Mouse (Mus musculus): Measurements from ENCODE around the gene Chrna1. TPM values are rescaled to one million over a fixed set of nuclear protein-coding genes. Genes with fewer than 3 reads are reported as not detected.

Chrna1 gene
- total and polyA plus RNA-seq, 2 experiments: not detected

- H3K9ac ChIP-seq (ENCODE audit: low read depth, low read length): no peak overlapping the region
- H3K79me2 ChIP-seq (ENCODE audit: control insufficient read depth, insufficient read depth, low read length): no peaks in the 10 kb centered on the region
- H3K27ac ChIP-seq (replicated peaks; ENCODE audit: insufficient read depth, low read depth, low read length): no peak overlapping the region
- H3K4me1 ChIP-seq (ENCODE audit: control insufficient read depth, insufficient read depth, low read length): peaks cover 14% of the 10 kb centered on the region
- no peaks in the 10 kb centered on the region for H3K27me3 ChIP-seq (ENCODE audit: control insufficient read depth, insufficient read depth, low read length)
- WGBS: 91% methylated on average over 6 of the region's 6 CpGs
- TF ChIP-seq CTCF (IDR thresholded peaks at IDR 0.05; ENCODE audit: low read depth, low read length): no peak
- no peak for TF ChIP-seq POLR2A (IDR thresholded peaks at IDR 0.05; ENCODE audit: extremely low read depth, insufficient read depth, low read length)
- H3K4me3 ChIP-seq (ENCODE audit: insufficient read depth, low read depth, low read length): no peak overlapping the region
- no peak for DNase-seq (ENCODE audit: extremely low read depth, low read depth, low spot score)
- H3K36me3 ChIP-seq (ENCODE audit: control insufficient read depth, insufficient read depth, low read length): no peaks in the 10 kb centered on the region
Observed at GRCm38 (mm10) chr2:73612367-73612914, 32.3 kb upstream of the Chrna1 start.

DNA sequence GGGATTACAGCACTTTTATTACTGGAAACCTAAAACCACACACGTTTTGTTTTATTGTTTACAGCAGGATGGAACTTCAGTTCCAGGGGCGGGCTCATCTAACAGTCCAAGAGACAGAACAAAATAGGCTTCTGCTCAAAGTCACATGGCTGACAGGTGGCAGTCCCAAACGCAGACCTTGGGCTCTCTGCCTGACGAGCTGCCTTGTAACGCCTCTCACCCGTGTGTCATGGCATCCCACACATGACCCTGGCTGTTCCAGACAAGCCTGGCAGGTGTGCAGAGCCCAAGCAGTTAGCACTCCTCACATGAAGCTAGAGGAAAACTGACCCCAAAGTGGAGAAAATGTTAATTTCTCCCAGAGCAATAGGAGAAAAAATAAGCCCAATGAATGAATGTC, 31.7 kb upstream of the Chrna1 start:
- no peak overlapping the region for H3K27ac ChIP-seq (replicated peaks; ENCODE audit: insufficient read depth, low read depth, low read length)
- TF ChIP-seq CTCF (IDR thresholded peaks at IDR 0.05; ENCODE audit: low read depth, low read length) (no peak), POLR2A (IDR thresholded peaks at IDR 0.05; ENCODE audit: extremely low read depth, insufficient read depth, low read length) (no peak)
- H3K4me1 ChIP-seq (ENCODE audit: control insufficient read depth, insufficient read depth, low read length): peaks cover 14% of the 10 kb centered on the region
- no peak overlapping the region for H3K9ac ChIP-seq (ENCODE audit: low read depth, low read length)
- no peak overlapping the region for H3K4me3 ChIP-seq (ENCODE audit: insufficient read depth, low read depth, low read length)
- no peaks in the 10 kb centered on the region for H3K79me2 ChIP-seq (ENCODE audit: control insufficient read depth, insufficient read depth, low read length)
- no peaks in the 10 kb centered on the region for H3K36me3 ChIP-seq (ENCODE audit: control insufficient read depth, insufficient read depth, low read length)
- H3K27me3 ChIP-seq (ENCODE audit: control insufficient read depth, insufficient read depth, low read length): no peaks in the 10 kb centered on the region
- WGBS: 88% methylated on average over 6 of the region's 6 CpGs
- peak; percentile 15 for DNase-seq (ENCODE audit: extremely low read depth, low read depth, low spot score)

DNA sequence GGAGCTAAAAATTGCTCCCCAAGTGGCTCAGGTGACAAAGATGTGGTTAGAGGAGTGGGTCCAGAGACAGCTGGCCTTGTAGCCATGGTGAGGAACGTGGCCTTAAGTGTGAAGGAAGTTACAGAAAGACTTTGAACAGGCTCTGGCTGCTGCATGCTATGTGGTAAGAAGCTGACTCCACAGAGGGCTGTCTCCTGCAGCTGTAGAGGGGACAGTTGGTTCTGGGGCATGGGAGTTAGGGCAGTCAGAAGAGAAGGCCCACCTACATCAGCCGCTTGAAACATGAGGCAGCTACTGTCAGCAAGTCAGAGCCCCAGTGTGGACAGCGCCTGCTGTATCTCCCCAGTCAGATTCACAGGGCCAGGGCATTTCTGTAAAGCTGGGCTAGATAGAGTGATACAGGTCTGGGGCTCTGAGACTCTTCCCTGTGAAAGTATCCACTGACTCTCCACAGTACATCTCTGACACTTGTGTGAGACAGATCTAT, 29.6 kb upstream of the Chrna1 start:
- no peak for TF ChIP-seq POLR2A (IDR thresholded peaks at IDR 0.05; ENCODE audit: extremely low read depth, insufficient read depth, low read length)
- no peak for TF ChIP-seq CTCF (IDR thresholded peaks at IDR 0.05; ENCODE audit: low read depth, low read length)
- Histone ChIP-seq H3K4me3 (ENCODE audit: insufficient read depth, low read depth, low read length) (no peak overlapping the region), H3K9ac (ENCODE audit: low read depth, low read length) (no peak overlapping the region), H3K36me3 (ENCODE audit: control insufficient read depth, insufficient read depth, low read length) (no peaks in the 10 kb centered on the region), H3K27me3 (ENCODE audit: control insufficient read depth, insufficient read depth, low read length) (no peaks in the 10 kb centered on the region), H3K4me1 (ENCODE audit: control insufficient read depth, insufficient read depth, low read length) (peaks cover 8% of the 10 kb centered on the region), H3K79me2 (ENCODE audit: control insufficient read depth, insufficient read depth, low read length) (no peaks in the 10 kb centered on the region), H3K27ac (replicated peaks; ENCODE audit: insufficient read depth, low read depth, low read length) (peak overlapping the region; percentile 41)
- WGBS: 93% methylated on average over 3 of the region's 3 CpGs
- peak; percentile 18 for DNase-seq (ENCODE audit: extremely low read depth, low read depth, low spot score)

DNA sequence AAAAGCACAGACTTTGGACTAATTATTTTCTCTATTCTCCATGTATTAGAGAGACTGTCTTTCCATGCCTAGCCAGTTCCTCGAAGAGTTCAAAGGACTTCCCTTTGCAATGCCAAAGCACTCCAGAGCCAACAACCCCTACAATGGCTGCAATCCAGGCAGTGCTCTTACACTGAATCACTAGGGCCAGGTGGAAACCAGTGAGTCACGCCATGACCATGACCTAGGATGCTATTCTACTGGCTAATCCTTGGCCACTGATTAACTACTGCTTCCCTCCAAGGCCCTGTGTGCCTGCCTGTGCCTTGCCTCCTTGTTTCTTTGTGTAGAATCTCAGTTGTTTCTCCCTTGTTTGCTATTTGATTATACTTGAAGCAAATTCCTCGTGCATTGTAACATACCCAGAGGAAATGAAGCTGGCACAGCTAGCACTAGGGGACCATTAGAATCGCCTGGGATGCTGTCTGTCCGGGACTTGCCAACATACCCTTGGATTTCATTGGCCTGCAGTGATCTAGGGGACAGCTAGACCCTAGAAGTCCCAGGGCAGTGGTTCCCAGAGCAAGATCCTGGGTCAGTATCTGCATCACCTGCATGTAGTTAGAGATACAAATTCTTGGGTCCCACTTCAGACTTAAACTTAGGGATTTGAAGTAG, 29.1 kb upstream of the Chrna1 start:
- H3K4me3 ChIP-seq (ENCODE audit: insufficient read depth, low read depth, low read length): no peak overlapping the region
- peak overlapping the region; percentile 41 for H3K27ac ChIP-seq (replicated peaks; ENCODE audit: insufficient read depth, low read depth, low read length)
- no peaks in the 10 kb centered on the region for H3K27me3 ChIP-seq (ENCODE audit: control insufficient read depth, insufficient read depth, low read length)
- no peaks in the 10 kb centered on the region for H3K36me3 ChIP-seq (ENCODE audit: control insufficient read depth, insufficient read depth, low read length)
- DNase-seq (ENCODE audit: extremely low read depth, low read depth, low spot score): peak; percentile 100
- H3K4me1 ChIP-seq (ENCODE audit: control insufficient read depth, insufficient read depth, low read length): peaks cover 8% of the 10 kb centered on the region
- no peak for TF ChIP-seq CTCF (IDR thresholded peaks at IDR 0.05; ENCODE audit: low read depth, low read length)
- no peak for TF ChIP-seq POLR2A (IDR thresholded peaks at IDR 0.05; ENCODE audit: extremely low read depth, insufficient read depth, low read length)
- no peak overlapping the region for H3K9ac ChIP-seq (ENCODE audit: low read depth, low read length)
- WGBS: 51% methylated on average over 5 of the region's 5 CpGs
- H3K79me2 ChIP-seq (ENCODE audit: control insufficient read depth, insufficient read depth, low read length): no peaks in the 10 kb centered on the region

GRCm38 (mm10) chr2:73608391-73608790, 28.3 kb upstream of the Chrna1 start:
- no peak for DNase-seq (ENCODE audit: extremely low read depth, low read depth, low spot score)
- no peak for TF ChIP-seq CTCF (IDR thresholded peaks at IDR 0.05; ENCODE audit: low read depth, low read length)
- no peak for TF ChIP-seq POLR2A (IDR thresholded peaks at IDR 0.05; ENCODE audit: extremely low read depth, insufficient read depth, low read length)
- Histone ChIP-seq H3K4me1 (ENCODE audit: control insufficient read depth, insufficient read depth, low read length) (peaks cover 8% of the 10 kb centered on the region), H3K36me3 (ENCODE audit: control insufficient read depth, insufficient read depth, low read length) (no peaks in the 10 kb centered on the region), H3K79me2 (ENCODE audit: control insufficient read depth, insufficient read depth, low read length) (no peaks in the 10 kb centered on the region), H3K27me3 (ENCODE audit: control insufficient read depth, insufficient read depth, low read length) (no peaks in the 10 kb centered on the region), H3K27ac (replicated peaks; ENCODE audit: insufficient read depth, low read depth, low read length) (no peak overlapping the region), H3K9ac (ENCODE audit: low read depth, low read length) (no peak overlapping the region), H3K4me3 (ENCODE audit: insufficient read depth, low read depth, low read length) (no peak overlapping the region)
- WGBS: 86% methylated on average over 6 of the region's 6 CpGs

GRCm38 (mm10) chr2:73607609-73608008, 27.5 kb upstream of the Chrna1 start:
- TF ChIP-seq CTCF (IDR thresholded peaks at IDR 0.05; ENCODE audit: low read depth, low read length): no peak
- no peak for TF ChIP-seq POLR2A (IDR thresholded peaks at IDR 0.05; ENCODE audit: extremely low read depth, insufficient read depth, low read length)
- Histone ChIP-seq H3K9ac (ENCODE audit: low read depth, low read length) (no peak overlapping the region), H3K36me3 (ENCODE audit: control insufficient read depth, insufficient read depth, low read length) (no peaks in the 10 kb centered on the region), H3K4me3 (ENCODE audit: insufficient read depth, low read depth, low read length) (no peak overlapping the region), H3K27me3 (ENCODE audit: control insufficient read depth, insufficient read depth, low read length) (no peaks in the 10 kb centered on the region), H3K4me1 (ENCODE audit: control insufficient read depth, insufficient read depth, low read length) (peaks cover 8% of the 10 kb centered on the region), H3K27ac (replicated peaks; ENCODE audit: insufficient read depth, low read depth, low read length) (no peak overlapping the region), H3K79me2 (ENCODE audit: control insufficient read depth, insufficient read depth, low read length) (no peaks in the 10 kb centered on the region)
- 77% methylated on average over 4 of the region's 4 CpGs for WGBS
- DNase-seq (ENCODE audit: extremely low read depth, low read depth, low spot score): no peak

Data from liver, adult 2 months (tissue).